Mouse (Mus musculus) kidney, embryonic 14.5 days (tissue): ENCODE results near the gene Nectin2. TPM values are rescaled to one million over a fixed set of nuclear protein-coding genes. Genes with fewer than 3 reads are reported as not detected.

Experiments used
- ATAC-seq: fragments of 200-750 bp; cut with Nextera tagmentation; 2 replicates; pipeline ENCODE4 v1.8.0; 2017; ENCODE audit warnings: moderate number of reproducible peaks, mild to moderate bottlenecking, moderate TSS enrichment, moderate library complexity; ENCODE audit not compliant: low FRiP score, low TSS enrichment
- H3K27ac ChIP-seq: fragments of 300-500 bp; sonication (generic); 2 replicates; pipeline ENCODE4 v1.5.1; 2014; ENCODE audit warnings: low read depth, mild to moderate bottlenecking, low read length, moderate library complexity, mixed read lengths
- H3K27me3 ChIP-seq: fragments of 300-500 bp; sonication (generic); 2 replicates; pipeline ENCODE4 v1.6.1; 2014; ENCODE audit warnings: mild to moderate bottlenecking, low read length; ENCODE audit not compliant: control insufficient read depth, insufficient read depth
- H3K36me3 ChIP-seq: fragments of 300-500 bp; sonication (generic); 2 replicates; pipeline ENCODE4 v1.6.1; 2014; ENCODE audit warnings: low read length, mixed read lengths; ENCODE audit not compliant: control insufficient read depth, insufficient read depth
- H3K4me1 ChIP-seq: fragments of 300-500 bp; sonication (generic); 2 replicates; pipeline ENCODE4 v1.6.1; 2014; ENCODE audit warnings: low read length, mixed read lengths; ENCODE audit not compliant: control insufficient read depth, insufficient read depth
- H3K4me2 ChIP-seq: fragments of 300-500 bp; sonication (generic); replicated peaks from 2 replicates; pipeline ENCODE4 v1.6.1; 2014; ENCODE audit warnings: low read depth, mild to moderate bottlenecking, low read length
- H3K4me3 ChIP-seq: fragments of 300-500 bp; sonication (generic); 2 replicates; pipeline ENCODE4 v1.5.1; 2014; ENCODE audit warnings: mild to moderate bottlenecking, low read length
- H3K9ac ChIP-seq: fragments of 300-500 bp; sonication (generic); 2 replicates; pipeline ENCODE4 v1.6.1; 2014; ENCODE audit warnings: low read depth, mild to moderate bottlenecking, low read length, moderate library complexity
- H3K9me3 ChIP-seq: fragments of 300-500 bp; sonication (generic); 2 replicates; pipeline ENCODE4 v1.6.1; 2016; ENCODE audit warnings: low read length; ENCODE audit not compliant: control insufficient read depth
- WGBS: fragments of 180-500 bp; shearing (Covaris S2); extraction: QIAGEN DNeasy Blood & Tissue Kit; methylation state at CpG from one replicate; pipeline ENCODE4 v1.1.7; 2014; 5-methylcytosine and 5-hydroxymethylcytosine counted together
- polyA plus RNA-seq: library from polyadenylated mRNA; unstranded; fragments of >200 nt; fragmentation: Nextera tagmentation; extraction: Ambion mirVana; gene quantifications from 2 replicates; pipeline ENCODE4 v1.2.1, GENCODE M21; 2014

Nectin2 gene
- polyA plus RNA-seq, 1 experiment from 2014 or later = 139 TPM

DNA sequence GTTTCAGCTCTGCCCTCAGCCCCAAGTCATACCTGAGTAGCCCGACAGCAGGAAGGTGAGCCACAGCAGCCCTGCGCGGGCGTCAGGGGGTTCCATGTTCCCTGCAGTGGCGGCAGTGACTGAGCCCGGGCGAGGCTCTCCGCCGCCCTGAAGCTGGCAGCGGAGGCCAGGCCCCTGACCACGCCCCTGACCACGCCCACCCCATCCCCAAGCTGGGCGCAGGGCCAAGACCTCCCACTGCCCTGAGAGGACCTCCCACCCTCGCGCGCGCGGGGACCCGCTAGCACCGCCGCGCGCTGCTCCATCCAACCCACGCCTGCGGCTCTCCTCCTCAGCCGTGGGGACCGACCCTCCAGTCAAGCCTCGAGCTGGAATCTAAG lies 20.1 kb upstream of the Nectin2 start:
- Histone ChIP-seq H3K36me3 (peaks cover 6% of the 10 kb centered on the region; the same call in 1 of the 2 replicates), H3K27me3 (no peaks in the 10 kb centered on the region), H3K27ac (peak overlapping the region; percentile 85), H3K4me3 (peak overlapping the region; percentile 51), H3K9ac (peak overlapping the region; percentile 67), H3K4me1 (peaks cover 32% of the 10 kb centered on the region), H3K9me3 (no peaks in the 10 kb centered on the region), H3K4me2 (peak overlapping the region; percentile 67)
- WGBS = under 1% methylated on average over 26 of the region's 28 CpGs
- peak; percentile 75 for ATAC-seq

DNA sequence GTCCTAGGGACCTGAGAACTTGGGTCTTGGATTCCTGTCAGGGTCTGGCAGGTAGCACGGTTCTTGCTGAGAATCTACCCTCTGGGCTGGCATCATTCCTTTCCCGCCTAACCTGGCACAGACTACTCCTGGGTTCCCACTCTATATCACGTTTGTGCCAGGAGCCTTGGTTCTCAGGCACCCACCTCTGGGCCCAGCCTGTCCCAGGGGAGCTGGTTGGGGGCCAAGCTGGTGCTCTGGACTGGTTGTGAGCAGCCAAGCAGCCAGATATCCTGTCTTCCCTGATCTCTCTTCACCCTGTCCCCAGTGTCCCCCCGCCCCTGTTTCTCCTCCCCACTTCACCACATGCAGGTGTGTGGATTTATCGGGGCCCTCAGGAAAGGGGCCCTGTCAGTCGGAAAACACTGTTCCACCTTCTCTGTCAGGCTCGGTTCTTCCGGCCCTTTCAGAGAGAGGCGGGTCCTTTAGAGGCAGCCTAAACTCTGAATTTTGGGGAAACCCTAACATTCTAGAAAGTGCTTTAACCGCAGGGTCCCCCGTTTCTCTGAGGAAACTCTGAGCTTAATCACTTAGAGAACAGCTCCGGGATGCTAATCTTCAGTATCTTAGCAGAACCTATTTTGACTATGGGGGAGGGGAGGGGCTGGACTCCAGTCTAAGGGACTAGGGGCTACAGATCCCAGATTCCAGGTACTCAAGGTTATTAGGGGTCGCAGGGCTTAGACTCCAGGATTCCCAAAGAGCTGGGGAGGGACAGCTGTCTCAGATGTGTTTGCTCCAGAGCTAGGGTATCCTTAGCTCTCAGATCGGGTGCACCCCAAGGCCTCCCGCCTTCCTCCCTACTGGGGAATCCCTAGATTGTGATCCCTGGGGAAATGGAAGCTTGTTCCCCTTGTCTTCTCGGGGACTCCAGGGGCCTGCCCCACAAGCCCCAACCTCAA lies 19.4 kb upstream of the Nectin2 start:
- Histone ChIP-seq H3K4me3 (peak overlapping the region; percentile 51), H3K4me2 (peak overlapping the region; percentile 67), H3K4me1 (peaks cover 32% of the 10 kb centered on the region), H3K9me3 (no peaks in the 10 kb centered on the region), H3K27ac (peak overlapping the region; percentile 85; the same call in 1 of the 2 replicates), H3K9ac (peak overlapping the region; percentile 67), H3K27me3 (no peaks in the 10 kb centered on the region), H3K36me3 (peaks cover 11% of the 10 kb centered on the region; the same call in 1 of the 2 replicates)
- WGBS = 4% methylated on average over 16 of the region's 16 CpGs
- ATAC-seq = no peak; the same call in 1 of the 2 replicates

DNA sequence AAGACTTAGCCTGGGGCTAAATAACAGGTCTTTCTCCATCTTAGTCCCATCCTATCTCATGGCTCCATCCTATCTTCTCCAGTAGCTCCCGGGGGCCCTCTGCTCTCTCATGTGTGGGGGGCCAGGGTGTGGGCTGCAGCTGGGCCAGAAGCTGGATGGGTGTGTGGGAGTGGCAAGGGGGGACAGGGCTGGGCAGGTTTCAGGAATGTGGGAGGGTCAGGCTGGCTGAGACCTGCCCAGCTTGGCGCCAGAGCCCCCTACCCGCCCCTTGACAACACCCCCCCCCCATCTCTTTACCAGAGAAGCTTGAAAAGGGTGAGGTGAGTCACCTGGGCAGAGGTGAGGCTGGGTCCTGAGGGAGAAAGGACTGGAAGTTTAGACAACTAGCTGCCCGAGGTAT lies 18.7 kb upstream of the Nectin2 start:
- Histone ChIP-seq H3K36me3 (peaks cover 18% of the 10 kb centered on the region; the same call in 1 of the 2 replicates), H3K4me2 (peak overlapping the region; percentile 67), H3K4me1 (peaks cover 32% of the 10 kb centered on the region), H3K27ac (peak overlapping the region; percentile 85; the same call in 1 of the 2 replicates), H3K9ac (peak overlapping the region; percentile 67; the same call in 1 of the 2 replicates), H3K27me3 (no peaks in the 10 kb centered on the region), H3K9me3 (no peaks in the 10 kb centered on the region), H3K4me3 (peak overlapping the region; percentile 51)
- WGBS = 11% methylated on average over 4 of the region's 4 CpGs
- peak; percentile 36 for ATAC-seq

DNA sequence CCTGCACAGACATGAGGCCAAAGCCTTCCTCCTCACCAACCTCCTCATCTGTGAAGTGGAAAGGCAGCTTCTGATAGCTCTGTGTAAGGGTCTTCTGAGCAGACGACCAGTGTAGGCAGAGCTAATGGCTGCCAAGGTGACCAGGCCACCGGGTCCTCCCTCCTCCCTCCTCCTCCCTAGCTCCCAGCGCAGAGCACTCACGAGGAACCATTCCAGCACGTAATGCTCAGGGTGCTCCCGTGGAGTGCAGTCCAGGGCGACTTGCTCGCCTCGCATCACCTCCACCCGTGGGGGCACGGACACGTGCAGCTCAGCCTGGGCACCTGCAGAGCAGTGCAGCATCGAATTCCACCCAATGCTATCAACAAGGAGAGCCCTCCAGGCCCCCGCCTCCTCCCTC lies 18.0 kb upstream of the Nectin2 start:
- Histone ChIP-seq H3K27me3 (no peaks in the 10 kb centered on the region), H3K27ac (peak overlapping the region; percentile 53; the same call in 1 of the 2 replicates), H3K36me3 (peaks cover 23% of the 10 kb centered on the region; the same call in 1 of the 2 replicates), H3K4me3 (peak overlapping the region; percentile 51), H3K4me1 (peaks cover 32% of the 10 kb centered on the region), H3K4me2 (peak overlapping the region; percentile 67), H3K9me3 (no peaks in the 10 kb centered on the region), H3K9ac (peak overlapping the region; percentile 67; the same call in 1 of the 2 replicates)
- ATAC-seq = peak; percentile 5
- WGBS = 45% methylated on average over 14 of the region's 14 CpGs

DNA sequence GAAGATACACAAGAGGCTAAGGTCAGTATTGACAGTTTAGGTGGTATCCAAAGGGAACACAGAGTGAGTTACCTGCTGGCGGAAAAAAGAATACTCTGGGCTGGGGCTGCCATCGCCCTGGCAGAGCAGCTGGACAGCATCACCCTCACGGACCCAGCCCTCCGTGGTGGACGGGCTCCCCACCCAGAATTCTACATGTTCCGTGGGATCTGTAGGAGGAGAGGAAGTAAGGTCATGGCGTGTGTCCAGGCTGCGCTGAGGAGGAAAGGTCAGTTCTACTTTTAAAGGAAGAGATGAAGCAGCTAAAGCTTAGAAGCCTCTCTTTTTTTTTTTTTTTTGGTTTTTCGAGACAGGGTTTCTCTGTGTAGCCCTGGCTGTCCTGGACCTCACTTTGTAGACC lies 14.3 kb upstream of the Nectin2 start:
- WGBS = 89% methylated on average over 9 of the region's 9 CpGs
- Histone ChIP-seq H3K9me3 (no peaks in the 10 kb centered on the region), H3K27me3 (no peaks in the 10 kb centered on the region), H3K4me3 (no peak overlapping the region), H3K27ac (no peak overlapping the region), H3K4me2 (no peak overlapping the region), H3K9ac (no peak overlapping the region), H3K4me1 (peaks cover 19% of the 10 kb centered on the region), H3K36me3 (peaks cover 38% of the 10 kb centered on the region)
- ATAC-seq = no peak

DNA sequence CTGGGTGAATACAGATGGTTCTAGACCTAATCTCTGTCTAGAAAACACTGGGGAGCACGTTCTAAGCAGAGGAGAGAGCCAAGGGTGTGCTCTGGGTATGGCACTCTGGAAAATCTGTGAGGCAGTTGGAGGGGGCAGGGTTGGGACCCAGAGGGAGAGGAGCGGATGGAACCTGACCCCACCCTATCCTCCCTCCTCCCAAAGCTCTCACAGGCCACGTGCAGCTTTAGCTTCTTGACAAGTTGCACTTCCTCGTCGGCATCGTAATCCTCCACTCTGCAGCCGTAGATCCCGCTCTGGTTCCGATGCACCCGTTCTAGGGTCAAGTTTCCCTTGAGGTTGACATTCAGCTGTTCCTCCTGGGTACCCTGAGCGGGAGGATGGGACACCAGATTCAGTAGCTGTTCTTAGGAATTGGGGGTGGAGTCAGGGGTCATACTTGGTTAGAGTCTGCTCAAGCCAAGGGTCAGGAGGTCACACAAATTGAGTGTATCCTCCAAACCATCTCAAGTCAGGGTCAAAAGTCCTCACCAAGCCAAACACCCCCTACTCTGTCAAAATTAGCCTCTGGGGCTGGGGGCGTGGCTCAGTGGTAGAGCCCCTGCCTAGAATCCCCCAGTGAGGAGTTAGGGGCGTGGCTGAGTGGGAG lies 13.7 kb upstream of the Nectin2 start:
- H3K4me2 ChIP-seq = no peak overlapping the region
- WGBS = 65% methylated on average over 13 of the region's 13 CpGs
- no peak overlapping the region for H3K4me3 ChIP-seq
- H3K9ac ChIP-seq = no peak overlapping the region
- H3K36me3 ChIP-seq = peaks cover 45% of the 10 kb centered on the region
- H3K27me3 ChIP-seq = no peaks in the 10 kb centered on the region
- H3K9me3 ChIP-seq = no peaks in the 10 kb centered on the region
- peaks cover 13% of the 10 kb centered on the region for H3K4me1 ChIP-seq
- no peak for ATAC-seq
- no peak overlapping the region for H3K27ac ChIP-seq

DNA sequence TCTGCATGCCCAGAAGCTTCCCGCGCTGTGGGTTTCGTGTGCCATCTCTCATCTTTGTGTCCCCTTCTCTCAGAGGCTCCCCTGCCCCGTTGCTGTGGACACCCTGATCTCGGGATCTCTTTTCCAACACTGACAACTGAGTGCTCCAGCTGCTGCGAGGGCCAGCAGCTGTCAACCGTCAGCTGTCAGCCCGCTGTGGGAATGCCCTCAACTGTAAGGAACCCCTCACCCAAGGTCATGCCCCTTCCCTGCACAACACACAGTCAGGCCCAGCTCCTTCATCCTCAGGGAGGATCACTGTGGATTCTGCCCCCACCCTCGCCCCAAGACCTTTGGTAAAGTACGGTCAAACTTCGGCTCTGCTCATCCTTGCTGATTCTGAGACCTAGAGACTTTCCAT lies 12.0 kb upstream of the Nectin2 start:
- peak; percentile 72; the same call in 1 of the 2 replicates for ATAC-seq

DNA sequence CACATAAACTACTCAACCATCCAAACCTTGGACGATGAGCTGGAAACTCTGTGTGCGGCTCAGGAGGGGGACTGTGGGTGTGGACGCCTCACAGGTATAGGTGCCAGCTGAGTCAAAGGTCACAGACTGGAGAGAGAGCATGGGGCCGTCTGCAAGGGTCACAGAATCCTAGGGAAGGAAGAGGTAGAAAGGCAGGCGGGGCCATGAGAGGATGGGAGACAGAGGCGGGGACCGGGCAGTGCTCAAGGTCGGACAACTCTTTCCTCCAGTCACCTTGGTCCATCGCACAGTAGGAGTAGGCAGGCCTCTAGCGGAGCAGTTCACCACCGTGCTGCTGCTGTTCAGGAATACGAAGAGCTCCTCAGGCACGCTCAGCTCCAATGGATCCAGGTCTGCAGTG lies 9.7 kb upstream of the Nectin2 start:
- Histone ChIP-seq H3K4me3 (no peak overlapping the region), H3K4me1 (no peaks in the 10 kb centered on the region), H3K36me3 (peaks cover 52% of the 10 kb centered on the region), H3K27me3 (no peaks in the 10 kb centered on the region), H3K9ac (no peak overlapping the region), H3K4me2 (no peak overlapping the region), H3K9me3 (no peaks in the 10 kb centered on the region), H3K27ac (no peak overlapping the region)
- ATAC-seq = no peak
- 76% methylated on average over 13 of the region's 13 CpGs for WGBS

More for the DNA sequence above, 12.0 kb upstream of the Nectin2 start:
- Histone ChIP-seq H3K9me3 (no peaks in the 10 kb centered on the region), H3K27me3 (no peaks in the 10 kb centered on the region), H3K36me3 (peaks cover 58% of the 10 kb centered on the region), H3K27ac (no peak overlapping the region; the same call in 1 of the 2 replicates), H3K4me1 (no peaks in the 10 kb centered on the region), H3K4me2 (no peak overlapping the region), H3K9ac (no peak overlapping the region), H3K4me3 (no peak overlapping the region)
- 40% methylated on average over 11 of the region's 11 CpGs for WGBS
